Mouse (Mus musculus) C2C12 (cell line): ENCODE results near the gene St8sia1. TPM values are rescaled to one million over a fixed set of nuclear protein-coding genes. Genes with fewer than 3 reads are reported as not detected.
A peak's percentile ranks its signal among the peaks of the same experiment; 100 is the strongest.

Experiments used
- H3K27me3 ChIP-seq: one replicate; pipeline ENCODE4 v1.6.1; 2011; ENCODE audit not compliant: control insufficient read depth, insufficient read depth, insufficient read length
- H3K36me3 ChIP-seq: one replicate; pipeline ENCODE4 v1.6.1; 2011; ENCODE audit not compliant: control insufficient read depth, insufficient read depth
- H3K4me3 ChIP-seq: one replicate; pipeline ENCODE4 v1.5.1; 2011; ENCODE audit warnings: mild to moderate bottlenecking, control low read depth; ENCODE audit not compliant: poor library complexity, insufficient read depth, severe bottlenecking
- H3K79me2 ChIP-seq: one replicate; pipeline ENCODE4 v1.6.1; 2011; ENCODE audit not compliant: control insufficient read depth, insufficient read depth
- H3K79me3 ChIP-seq: one replicate; pipeline ENCODE4 v1.6.1; 2011; ENCODE audit warnings: low read depth, control low read depth
- H3ac ChIP-seq: one replicate; pipeline ENCODE3; 2011; ENCODE audit warnings: low read depth; ENCODE audit not compliant: control insufficient read depth, insufficient read length
- CEBPB ChIP-seq: IDR thresholded peaks from one replicate; pipeline ENCODE4 v1.6.1; 2011; ENCODE audit warnings: low read depth, mild to moderate bottlenecking, control low read depth, moderate library complexity
- CTCF ChIP-seq: IDR thresholded peaks from one replicate; pipeline ENCODE4 v1.5.1; 2011; ENCODE audit not compliant: control insufficient read depth, insufficient read depth, insufficient read length
- FOSL1 ChIP-seq: IDR thresholded peaks from one replicate; pipeline ENCODE4 v1.8.0; 2011; ENCODE audit warnings: mild to moderate bottlenecking, low read length; ENCODE audit not compliant: poor library complexity, insufficient read depth, severe bottlenecking
- MAX ChIP-seq: IDR thresholded peaks from one replicate; pipeline ENCODE4 v1.6.1; 2011; ENCODE audit warnings: mild to moderate bottlenecking, control low read depth
- MYOD1 ChIP-seq: IDR thresholded peaks from one replicate; pipeline ENCODE4 v1.6.1; 2011; ENCODE audit warnings: low read depth; ENCODE audit not compliant: control insufficient read depth, insufficient read length
- MYOG ChIP-seq: IDR thresholded peaks from one replicate; pipeline ENCODE4 v1.6.1; 2011; ENCODE audit not compliant: control insufficient read depth, insufficient read length; ENCODE audit errors: extremely low read depth
- USF1 ChIP-seq: IDR thresholded peaks from one replicate; pipeline ENCODE4 v1.6.1; 2011; ENCODE audit warnings: low read depth, mild to moderate bottlenecking, control low read depth, moderate library complexity
- polyA plus RNA-seq: library from polyadenylated mRNA; unstranded; fragments of >200 nt; fragmentation: generic; extraction: Trizol; gene quantifications from one replicate; pipeline ENCODE4 v1.2.1, GENCODE M21; 2012; ENCODE audit warnings: missing spikeins

St8sia1 gene
- polyA plus RNA-seq, 1 experiment, result not detected

DNA sequence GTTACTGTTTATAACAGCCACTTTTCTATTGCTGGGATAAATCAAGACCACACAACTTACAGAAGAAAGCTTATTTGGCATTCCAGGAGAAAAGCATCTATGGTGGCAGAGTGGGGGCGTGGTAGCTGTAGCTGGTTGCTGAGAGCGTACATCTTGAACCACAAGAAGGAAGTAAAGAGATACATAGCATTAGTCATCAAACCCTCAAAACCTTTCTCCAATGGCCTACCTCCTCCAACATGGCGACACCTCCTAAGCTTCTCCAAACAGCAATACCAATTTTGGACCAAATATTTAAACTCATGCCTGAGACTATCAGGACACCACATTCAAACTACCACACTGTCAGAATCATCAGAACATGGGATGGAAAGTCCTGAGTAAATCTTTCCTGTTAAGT lies 102.0 kb downstream of the St8sia1 start:
- TF ChIP-seq MAX (no peak), MYOG (no peak), MYOD1 (no peak), CEBPB (no peak), USF1 (no peak), CTCF (no peak), FOSL1 (no peak)
- no peaks in the 10 kb centered on the region for H3K79me3 ChIP-seq
- H3ac ChIP-seq, result no peak overlapping the region
- no peaks in the 10 kb centered on the region for H3K79me2 ChIP-seq
- H3K4me3 ChIP-seq, result no peak overlapping the region
- H3K27me3 ChIP-seq, result no peaks in the 10 kb centered on the region
- H3K36me3 ChIP-seq, result no peaks in the 10 kb centered on the region

DNA sequence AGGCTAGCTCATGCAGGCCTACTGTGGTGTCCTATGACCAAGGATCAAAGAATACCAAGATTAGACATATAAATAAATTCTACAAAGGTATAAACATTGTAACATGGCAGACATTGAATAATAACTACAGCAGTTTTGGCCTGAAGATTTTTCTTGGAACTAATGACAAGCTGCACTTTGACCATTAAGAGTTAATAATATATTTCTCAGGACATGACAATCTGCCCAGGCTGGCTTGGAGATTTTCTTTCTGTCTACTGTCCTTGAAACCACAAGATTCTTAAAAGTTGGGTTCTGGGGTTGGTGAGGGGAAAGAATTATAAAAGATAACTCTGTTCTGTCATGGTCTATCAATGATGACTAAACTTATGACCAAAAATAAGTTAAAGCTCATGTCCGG lies 103.9 kb downstream of the St8sia1 start:
- Histone ChIP-seq H3ac (no peak overlapping the region), H3K79me2 (no peaks in the 10 kb centered on the region), H3K27me3 (no peaks in the 10 kb centered on the region), H3K79me3 (no peaks in the 10 kb centered on the region), H3K4me3 (no peak overlapping the region), H3K36me3 (no peaks in the 10 kb centered on the region)
- TF ChIP-seq MAX, result no peak
- no peak for TF ChIP-seq FOSL1
- TF ChIP-seq CEBPB, result no peak
- TF ChIP-seq CTCF, result no peak
- no peak for TF ChIP-seq USF1
- no peak for TF ChIP-seq MYOD1
- TF ChIP-seq MYOG, result no peak

DNA sequence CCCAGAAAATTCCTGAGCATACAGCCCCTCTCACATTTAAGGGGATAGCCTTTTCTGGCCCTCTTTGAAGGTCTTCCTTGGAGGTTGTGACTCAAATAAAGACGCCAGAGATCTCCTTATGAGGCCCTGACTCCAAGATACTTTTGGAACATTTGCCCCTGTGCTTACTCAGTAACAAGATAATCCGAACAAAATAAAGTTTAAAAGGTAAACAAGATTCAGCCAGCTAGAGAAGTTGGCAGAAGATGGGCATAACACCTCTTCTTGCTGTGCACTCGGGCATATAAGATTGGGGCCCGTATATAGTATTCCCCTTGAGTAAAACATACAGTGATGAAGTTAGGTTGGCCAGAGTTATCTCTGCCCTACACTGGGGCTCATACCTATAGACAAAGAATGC lies 104.3 kb downstream of the St8sia1 start:
- Histone ChIP-seq H3ac (no peak overlapping the region), H3K4me3 (no peak overlapping the region), H3K79me2 (no peaks in the 10 kb centered on the region), H3K36me3 (no peaks in the 10 kb centered on the region), H3K79me3 (no peaks in the 10 kb centered on the region), H3K27me3 (no peaks in the 10 kb centered on the region)
- TF ChIP-seq MYOD1, result no peak

DNA sequence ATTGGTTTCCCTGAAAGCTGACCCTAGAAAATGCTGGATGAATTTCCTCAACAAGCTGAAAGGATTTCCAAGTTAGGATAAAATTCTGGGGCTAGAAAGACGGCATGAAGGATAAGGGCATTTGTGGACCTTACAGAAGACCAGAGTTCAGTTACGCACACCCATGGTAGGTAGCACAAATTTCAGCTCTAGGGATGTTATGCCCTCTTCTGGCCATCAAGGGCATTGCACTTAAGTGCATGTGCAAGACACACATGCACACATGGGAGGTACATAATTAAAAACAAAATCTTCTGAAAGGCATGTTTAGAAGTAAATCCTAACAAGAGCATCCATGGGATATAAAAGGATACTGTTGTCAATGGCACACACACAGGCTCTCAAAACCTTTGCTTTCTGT lies 105.3 kb downstream of the St8sia1 start:
- Histone ChIP-seq H3K79me3 (no peaks in the 10 kb centered on the region), H3ac (no peak overlapping the region), H3K79me2 (no peaks in the 10 kb centered on the region), H3K27me3 (no peaks in the 10 kb centered on the region), H3K36me3 (no peaks in the 10 kb centered on the region), H3K4me3 (no peak overlapping the region)
- TF ChIP-seq CTCF, result no peak
- no peak for TF ChIP-seq MAX
- TF ChIP-seq FOSL1, result no peak
- TF ChIP-seq MYOD1, result no peak
- no peak for TF ChIP-seq CEBPB
- TF ChIP-seq USF1, result no peak

DNA sequence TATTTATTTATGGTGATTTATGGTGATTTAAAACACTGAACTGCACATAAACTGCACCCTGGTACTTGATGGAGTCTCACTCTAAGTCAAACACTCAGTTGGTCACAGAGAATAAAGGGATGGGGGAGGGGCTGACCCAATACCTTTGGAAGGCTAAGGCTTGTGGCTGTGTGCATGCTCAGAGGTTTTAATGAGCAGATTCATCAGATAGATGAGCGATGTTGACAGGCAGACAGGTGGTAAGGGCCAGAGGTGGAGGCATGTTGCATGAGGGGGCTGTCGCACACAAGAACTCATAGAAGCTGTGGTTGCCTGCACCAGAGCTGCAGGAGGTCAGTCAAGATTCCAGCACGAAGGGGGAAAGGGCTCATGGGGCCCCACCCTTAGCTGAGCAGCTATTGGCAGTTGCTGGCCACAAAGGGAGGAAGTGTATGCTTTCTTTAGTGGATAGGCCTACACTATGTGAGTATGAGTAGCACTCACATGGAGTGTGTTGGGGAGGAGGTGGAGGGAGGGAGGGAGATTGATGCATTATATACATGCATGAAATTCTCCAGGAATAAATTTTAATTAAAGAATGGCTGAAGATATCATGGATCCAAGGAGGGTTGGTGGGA lies 107.9 kb downstream of the St8sia1 start:
- Histone ChIP-seq H3K36me3 (no peaks in the 10 kb centered on the region), H3ac (no peak overlapping the region), H3K79me2 (no peaks in the 10 kb centered on the region), H3K27me3 (no peaks in the 10 kb centered on the region), H3K79me3 (no peaks in the 10 kb centered on the region), H3K4me3 (no peak overlapping the region)
- TF ChIP-seq FOSL1, result no peak
- peak; percentile 36 for TF ChIP-seq MYOD1

DNA sequence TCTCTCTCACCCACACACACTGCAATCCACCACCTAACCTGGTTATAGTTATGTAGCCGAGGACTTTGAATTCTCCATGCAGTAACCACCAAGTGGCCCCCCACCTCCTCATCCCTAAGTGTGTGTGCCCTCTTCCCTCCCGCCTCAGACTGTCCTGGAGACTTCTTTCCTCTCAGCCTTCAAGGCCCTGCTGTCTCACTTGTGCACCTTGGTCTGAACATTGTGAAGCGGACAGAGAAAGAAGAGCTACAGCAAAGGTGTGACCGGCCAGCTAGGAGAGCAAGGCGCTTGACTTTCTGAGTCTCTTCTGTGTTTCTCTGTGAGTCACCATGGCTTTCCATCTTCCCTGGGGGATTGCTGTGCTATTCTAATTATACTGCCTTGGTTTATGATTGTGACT lies 108.5 kb downstream of the St8sia1 start:
- no peak overlapping the region for H3K4me3 ChIP-seq
- H3ac ChIP-seq, result no peak overlapping the region
- H3K36me3 ChIP-seq, result no peaks in the 10 kb centered on the region
- H3K79me2 ChIP-seq, result no peaks in the 10 kb centered on the region
- H3K79me3 ChIP-seq, result no peaks in the 10 kb centered on the region
- TF ChIP-seq CTCF, result no peak
- no peak for TF ChIP-seq FOSL1
- TF ChIP-seq MYOD1, result no peak
- no peak for TF ChIP-seq MYOG
- H3K27me3 ChIP-seq, result no peaks in the 10 kb centered on the region
